Mouse (Mus musculus) embryo, embryonic 11.5 days (tissue): ENCODE measurements around the gene Cdc42bpg.

Experiments
- DNase-seq: peaks from one replicate; pipeline ENCODE4 v3.0.0-alpha.2; 2012; ENCODE audit warnings: low read depth, low spot score

Cdc42bpg gene

DNA sequence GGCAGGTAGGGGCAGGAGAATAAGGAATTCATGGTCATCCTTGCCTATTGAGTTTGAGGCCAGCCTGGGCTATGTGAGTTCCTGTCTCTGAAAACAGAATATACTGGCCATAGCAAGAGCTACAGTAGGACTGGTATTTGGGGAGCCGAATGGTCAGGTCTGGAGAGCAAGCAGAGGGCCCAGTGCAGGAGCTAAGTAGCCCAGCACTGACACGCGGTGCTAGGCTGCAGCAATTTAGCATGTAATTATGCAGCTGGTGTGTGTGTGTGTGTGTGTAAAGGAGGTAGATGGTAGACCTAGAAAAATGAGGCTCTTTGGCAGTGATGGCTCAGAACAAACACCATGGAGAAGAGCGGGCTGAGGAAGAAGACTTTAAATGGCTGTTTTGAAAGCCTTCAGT lies 41.4 kb downstream of the Cdc42bpg start:
- DNase-seq = no peak

DNA sequence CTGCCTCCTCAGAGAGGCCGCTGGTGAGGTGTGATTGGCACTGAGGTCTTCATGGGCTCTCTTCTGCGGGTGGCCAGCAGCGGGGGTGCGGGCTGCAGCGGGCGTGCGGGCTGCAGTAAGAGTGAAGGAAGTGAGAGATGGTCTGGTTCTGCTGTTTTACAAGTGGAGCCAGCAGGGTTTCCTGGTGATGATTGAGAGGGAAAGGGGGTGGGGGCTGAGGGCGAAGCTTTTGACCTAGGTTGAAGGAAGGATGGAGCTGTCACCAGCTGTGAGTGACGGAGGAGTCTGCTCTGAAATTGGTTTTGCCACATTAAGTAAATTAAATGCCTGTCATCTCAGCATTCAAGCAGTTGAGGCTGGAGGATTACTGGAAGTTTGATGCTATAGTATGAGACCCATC lies 42.5 kb downstream of the Cdc42bpg start:
- DNase-seq = no peak

DNA sequence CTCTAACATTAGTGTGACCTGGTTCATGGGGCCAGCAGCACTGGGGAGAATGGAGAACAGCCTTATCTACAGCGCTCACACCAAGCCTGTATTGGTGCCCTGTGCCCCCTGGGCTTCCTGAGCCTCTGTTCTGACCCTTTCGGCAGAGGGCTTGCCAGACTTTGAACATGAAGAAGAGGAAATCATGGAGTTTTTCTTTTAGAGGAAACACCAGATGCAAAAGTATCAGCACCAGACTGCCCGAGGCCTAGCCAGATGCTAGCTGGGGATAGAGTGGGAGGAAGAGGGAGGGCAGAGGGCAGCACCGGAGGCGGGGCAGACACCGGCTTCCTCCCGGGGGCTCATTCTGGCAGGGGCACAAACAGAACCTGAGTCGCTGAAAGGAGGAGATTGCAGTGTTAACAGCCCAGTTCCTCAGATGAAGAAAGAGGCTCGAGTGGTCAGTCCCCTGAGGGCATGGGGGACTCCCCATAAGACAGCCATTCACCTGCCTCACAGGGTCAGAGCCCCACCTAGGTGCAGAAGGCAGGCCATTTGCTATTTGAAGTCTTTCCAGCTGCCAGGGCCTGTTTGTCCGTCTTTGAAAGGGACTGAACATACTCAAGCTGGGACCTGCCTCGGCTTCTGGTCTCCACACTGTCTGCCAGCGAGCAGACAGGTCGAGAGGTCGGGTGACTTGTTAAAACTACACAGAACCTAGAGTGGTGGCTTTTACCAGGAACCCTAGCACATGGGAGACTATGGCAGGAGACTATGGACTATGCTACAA lies 43.1 kb downstream of the Cdc42bpg start:
- DNase-seq = no peak

GRCm38 (mm10) chr19:6351431-6352106 lies 45.3 kb downstream of the Cdc42bpg start:
- DNase-seq = no peak

GRCm38 (mm10) chr19:6352107-6352505 lies 45.9 kb downstream of the Cdc42bpg start:
- DNase-seq = no peak

DNA sequence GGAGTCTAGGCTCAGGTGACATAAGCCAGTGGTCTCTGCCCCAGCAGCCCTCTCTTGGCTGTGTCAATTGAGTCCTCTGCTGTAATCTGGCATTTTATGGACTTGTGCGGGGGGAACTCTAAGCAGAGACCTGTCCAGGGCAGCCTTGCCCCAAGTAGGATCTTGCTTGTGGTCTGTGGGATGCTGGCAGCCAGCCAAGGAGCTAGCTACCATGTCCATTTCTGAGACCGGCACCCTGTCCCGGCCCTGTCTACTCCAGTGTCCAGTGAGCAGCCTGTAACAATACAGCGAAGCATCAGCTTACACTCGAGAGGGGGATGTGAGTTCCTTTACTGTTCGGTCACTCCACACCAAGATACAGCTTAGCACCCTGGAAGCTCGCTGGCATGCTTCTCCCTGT lies 47.8 kb downstream of the Cdc42bpg start:
- DNase-seq = no peak

DNA sequence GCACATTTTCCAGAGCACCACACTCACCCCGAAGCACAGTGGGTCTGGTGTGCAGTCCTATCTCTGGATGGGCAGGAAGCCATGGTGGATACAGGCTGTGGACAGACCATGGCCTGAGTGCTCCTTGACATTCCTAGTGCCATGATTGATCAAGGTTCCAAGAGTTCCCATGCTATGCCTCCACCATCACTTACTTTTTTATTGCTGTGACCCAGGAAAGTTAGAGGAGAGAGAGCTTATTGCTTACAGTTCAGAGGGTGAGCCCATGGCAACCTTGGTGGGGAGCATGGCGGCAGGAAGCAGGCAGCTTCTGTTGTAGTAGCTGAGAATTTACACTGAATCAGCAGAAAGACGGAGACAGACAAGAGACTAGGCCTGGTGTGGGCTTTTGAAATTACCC lies 55.0 kb downstream of the Cdc42bpg start:
- DNase-seq = no peak

GRCm38 (mm10) chr19:6363091-6363410 lies 56.8 kb downstream of the Cdc42bpg start:
- DNase-seq = no peak

DNA sequence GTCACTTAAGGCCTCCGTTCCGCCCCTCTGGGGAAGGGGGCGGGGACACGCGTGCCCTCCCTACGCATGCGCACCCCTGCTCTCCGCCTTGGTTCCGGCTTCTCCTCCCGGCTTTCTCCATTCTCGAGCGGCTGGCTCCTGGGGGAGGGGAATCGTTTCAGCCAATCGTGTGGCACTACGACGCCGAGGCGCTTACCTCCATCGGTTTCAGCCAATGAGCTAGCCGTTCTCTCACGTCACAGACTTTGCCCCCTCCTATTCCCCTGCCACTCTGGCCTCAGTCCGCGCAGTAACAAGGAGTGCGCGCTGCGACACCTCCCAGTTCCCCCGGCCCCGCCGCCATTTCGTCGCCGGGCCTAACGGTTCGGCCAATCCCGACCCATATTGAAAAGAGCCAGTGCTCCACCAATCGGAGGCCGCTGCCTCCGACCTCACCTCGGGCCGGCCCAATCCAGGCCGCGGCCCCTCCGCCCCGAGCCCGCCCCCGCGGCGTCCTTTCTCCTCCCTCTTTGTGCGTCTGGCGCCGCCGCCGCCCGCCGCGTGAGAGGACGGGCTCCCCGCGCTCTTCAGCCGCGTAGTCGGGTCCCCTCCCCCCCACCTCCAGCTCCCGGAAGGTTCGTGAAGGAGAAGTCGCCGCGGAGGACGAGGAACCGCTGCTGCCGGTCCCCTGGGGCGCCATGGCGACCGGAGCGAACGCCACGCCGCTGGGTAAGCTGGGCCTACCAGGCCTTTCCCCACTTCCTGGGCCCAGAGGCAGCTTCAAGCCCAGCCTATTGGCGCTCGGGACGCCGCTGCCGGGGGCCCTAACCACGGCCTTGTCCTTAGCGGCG lies 57.4 kb downstream of the Cdc42bpg start, which contains the start of gene Sf1:
Gene Sf1, plus strand, starts transcription at position 280 of the 830 bp plus-strand sequence.
- DNase-seq = peak; percentile 98

GRCm38 (mm10) chr19:6364317-6364725 lies 58.1 kb downstream of the Cdc42bpg start:
- DNase-seq = peak; percentile 78

DNA sequence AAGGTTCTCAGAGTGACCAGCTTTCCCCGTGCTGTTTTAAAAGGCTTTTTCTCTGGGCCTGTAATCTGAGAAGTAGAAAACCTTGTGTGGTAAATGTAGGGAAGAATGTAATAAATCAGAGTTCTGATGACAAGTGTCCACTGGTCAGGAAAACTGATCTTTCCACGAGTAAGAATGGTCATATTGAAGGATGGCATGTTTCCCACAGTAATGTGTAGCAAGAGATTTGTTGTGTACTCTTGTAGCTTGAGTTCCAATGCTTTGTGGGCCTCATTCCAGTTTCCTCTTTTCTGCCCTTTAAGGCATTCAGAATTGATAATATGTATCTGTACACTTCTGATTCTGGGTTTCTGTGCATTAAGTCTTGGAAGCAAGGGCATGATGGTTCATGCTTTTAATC lies 58.6 kb downstream of the Cdc42bpg start:
- no peak for DNase-seq

DNA sequence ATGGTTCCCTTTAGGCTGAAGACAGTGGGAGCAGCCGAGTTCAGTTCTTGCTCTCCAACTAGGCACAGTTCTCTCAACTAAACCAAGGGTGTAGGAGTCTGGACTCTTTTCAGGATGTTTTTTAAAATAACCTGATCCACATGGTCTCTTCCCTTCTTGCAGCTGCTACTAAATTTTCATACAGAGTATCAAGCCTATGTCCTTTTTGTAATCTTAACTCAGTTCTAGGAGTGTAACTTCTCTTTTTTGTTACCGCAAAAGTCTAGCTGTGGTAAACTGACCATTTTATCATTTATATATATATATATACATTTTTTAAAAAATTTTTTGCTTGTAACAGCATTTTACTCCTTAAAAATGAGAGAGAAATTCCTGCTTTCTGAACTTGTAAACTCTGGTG lies 63.9 kb downstream of the Cdc42bpg start:
- no peak for DNase-seq

- no peak for DNase-seq
These were observed 66.2 kb downstream of the Cdc42bpg start for GRCm38 (mm10) chr19:6372433-6372832.

GRCm38 (mm10) chr19:6373539-6374400 lies 67.5 kb downstream of the Cdc42bpg start:
- peak; percentile 48 for DNase-seq

GRCm38 (mm10) chr19:6374571-6374970 lies 68.3 kb downstream of the Cdc42bpg start:
- no peak for DNase-seq
